Mouse (Mus musculus): Measurements from ENCODE around the gene Ccdc84. TPM values are rescaled to one million over a fixed set of nuclear protein-coding genes. Genes with fewer than 3 reads are reported as not detected.
"Not testable (repeated sequence)": the region's sequence is repeated elsewhere in the genome, so short reads cannot be mapped to it uniquely, and the experiment has no call there.

The Ccdc84 gene
- polyA plus RNA-seq, 1 experiment from 2014 or later: 29.2 TPM

DNA sequence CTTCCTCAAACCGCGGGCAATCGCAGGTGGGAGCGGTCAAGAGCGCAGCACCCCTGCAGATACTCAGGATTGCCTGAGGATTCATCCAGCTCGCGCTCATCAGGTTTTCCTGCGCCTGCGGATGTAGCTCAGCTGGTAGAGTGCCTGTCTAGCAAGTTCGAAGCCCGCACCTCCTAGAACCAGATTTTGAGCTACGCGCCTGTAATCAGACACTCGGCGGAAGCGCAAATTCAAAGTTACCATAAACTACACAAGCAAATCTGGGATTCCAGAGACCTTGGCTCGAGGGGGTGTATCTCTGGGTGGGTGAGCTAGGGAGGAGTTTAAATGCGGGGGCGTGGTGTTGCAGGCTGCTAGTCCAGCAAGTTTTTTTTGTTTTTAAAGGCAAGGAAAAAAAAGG lies 22.6 kb upstream of the Ccdc84 start, which contains the start of gene Foxr1:
Gene Foxr1 (minus strand): TSS at position 176 of the 400 bp plus-strand sequence.
- no peaks in the 10 kb centered on the region for H3K36me3 ChIP-seq (ENCODE audit: insufficient read depth, low read length)
- no peak for TF ChIP-seq CTCF (IDR thresholded peaks at IDR 0.05; ENCODE audit: low read depth)
- no peak within 1 kb of the TSS for H3K9ac ChIP-seq (ENCODE audit: low read depth, low read length)
- H3K4me2 ChIP-seq (ENCODE audit: low read length): no peak within 1 kb of the TSS
- DNase-seq (ENCODE audit: low spot score): no peak
- H3K4me3 ChIP-seq (replicated peaks; ENCODE audit: low read depth, low read length): no peak within 1 kb of the TSS
- ATAC-seq (replicated peaks; ENCODE audit: low FRiP score, low read depth): no peak
- H3K27ac ChIP-seq: no peak within 1 kb of the TSS
- H3K27me3 ChIP-seq (ENCODE audit: insufficient read depth, low read length): no peaks in the 10 kb centered on the region
- no peaks in the 10 kb centered on the region for H3K4me1 ChIP-seq (replicated peaks; ENCODE audit: insufficient read depth, low read length)
- H3K9me3 ChIP-seq (replicated peaks; ENCODE audit: low read length): no peaks in the 10 kb centered on the region
- WGBS: 78% methylated on average over 19 of the region's 19 CpGs

DNA sequence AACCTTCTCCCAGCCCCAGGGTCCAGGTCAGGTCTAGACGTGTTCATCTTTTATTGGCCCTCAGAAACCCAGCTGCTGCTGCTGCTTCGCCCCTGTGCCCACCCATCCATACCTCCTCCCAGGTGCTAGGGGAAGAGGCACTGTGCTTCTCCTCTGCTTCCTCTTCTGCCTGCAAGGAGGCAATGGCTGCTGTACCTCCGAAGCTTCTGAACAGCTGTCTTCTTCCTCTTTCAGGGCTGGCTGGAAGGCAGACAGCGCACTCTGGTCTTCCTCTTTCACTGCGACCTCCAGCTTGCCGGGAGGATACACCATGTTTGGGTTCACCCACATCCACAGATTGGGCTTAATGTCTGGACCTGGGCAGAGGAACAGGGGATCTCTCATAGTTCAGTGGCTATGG lies 17.4 kb upstream of the Ccdc84 start:
- no peaks in the 10 kb centered on the region for H3K27me3 ChIP-seq (ENCODE audit: insufficient read depth, low read length)
- 75% methylated on average over 6 of the region's 6 CpGs for WGBS
- H3K4me2 ChIP-seq (ENCODE audit: low read length): no peak overlapping the region
- no peaks in the 10 kb centered on the region for H3K4me1 ChIP-seq (replicated peaks; ENCODE audit: insufficient read depth, low read length)
- DNase-seq (ENCODE audit: low spot score) (no peak), ATAC-seq (replicated peaks; ENCODE audit: low FRiP score, low read depth) (no peak)
- no peak for TF ChIP-seq CTCF (IDR thresholded peaks at IDR 0.05; ENCODE audit: low read depth)
- no peaks in the 10 kb centered on the region for H3K9me3 ChIP-seq (replicated peaks; ENCODE audit: low read length)
- H3K27ac ChIP-seq: no peak overlapping the region
- no peak overlapping the region for H3K4me3 ChIP-seq (replicated peaks; ENCODE audit: low read depth, low read length)
- H3K9ac ChIP-seq (ENCODE audit: low read depth, low read length): no peak overlapping the region
- H3K36me3 ChIP-seq (ENCODE audit: insufficient read depth, low read length): no peaks in the 10 kb centered on the region

DNA sequence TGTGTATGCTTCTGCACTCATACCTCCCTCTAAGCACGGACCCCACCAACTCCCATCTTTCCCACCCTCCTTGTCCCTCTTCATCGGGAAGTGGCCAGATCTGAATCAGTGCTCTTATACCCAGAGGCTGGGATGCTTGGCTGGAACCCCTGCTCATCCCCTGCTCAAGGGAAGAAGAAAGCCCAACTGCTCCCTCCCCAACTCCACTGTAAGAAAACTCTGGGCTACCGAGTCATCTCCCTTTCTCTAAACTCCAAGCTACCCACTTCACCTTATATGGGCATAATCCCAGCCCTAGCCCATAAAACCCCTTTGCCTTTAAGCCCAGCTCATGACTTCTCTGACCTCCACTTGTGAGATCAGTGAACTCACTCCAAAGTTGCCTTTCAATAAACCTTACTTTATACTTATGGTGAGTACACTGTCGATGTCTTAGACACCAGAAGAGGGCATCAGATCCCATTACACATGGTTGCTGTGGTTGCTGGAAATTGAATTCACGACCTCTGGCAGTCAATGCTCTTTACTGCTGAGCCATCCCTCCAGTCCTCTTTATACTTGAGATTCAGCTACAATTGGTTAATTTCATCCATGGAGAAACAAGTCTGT lies 14.3 kb upstream of the Ccdc84 start:
- DNase-seq (ENCODE audit: low spot score): no peak
- Histone ChIP-seq H3K27me3 (ENCODE audit: insufficient read depth, low read length) (no peaks in the 10 kb centered on the region), H3K4me1 (replicated peaks; ENCODE audit: insufficient read depth, low read length) (no peaks in the 10 kb centered on the region), H3K9me3 (replicated peaks; ENCODE audit: low read length) (no peaks in the 10 kb centered on the region), H3K4me2 (ENCODE audit: low read length) (no peak overlapping the region), H3K9ac (ENCODE audit: low read depth, low read length) (no peak overlapping the region), H3K4me3 (replicated peaks; ENCODE audit: low read depth, low read length) (no peak overlapping the region), H3K36me3 (ENCODE audit: insufficient read depth, low read length) (no peaks in the 10 kb centered on the region), H3K27ac (no peak overlapping the region)
- TF ChIP-seq CTCF (IDR thresholded peaks at IDR 0.05; ENCODE audit: low read depth): peak; percentile 21; the same call in 1 of the 2 replicates
- ATAC-seq (replicated peaks; ENCODE audit: low FRiP score, low read depth): no peak
- WGBS: 38% methylated on average over 5 of the region's 5 CpGs

DNA sequence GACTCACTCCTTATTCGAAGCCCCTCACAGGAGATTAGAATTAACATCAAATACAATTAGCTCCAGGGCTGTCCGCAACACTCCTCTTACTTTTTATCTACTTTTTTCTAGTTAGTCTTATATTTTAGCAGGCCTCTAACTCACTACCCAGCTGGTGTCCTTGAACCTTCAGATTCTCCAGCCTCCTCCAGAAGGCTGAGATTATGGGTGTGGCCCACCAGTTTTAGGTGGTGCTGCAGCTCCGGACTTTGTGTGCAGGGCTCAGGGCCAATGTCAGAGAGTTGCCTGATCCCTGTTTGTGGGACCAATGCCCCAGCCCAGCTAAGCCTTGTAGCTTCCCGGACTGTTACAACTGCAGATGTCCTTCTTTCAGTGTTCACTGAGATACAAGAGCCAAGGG lies 5.2 kb upstream of the Ccdc84 start:
- DNase-seq (ENCODE audit: low spot score) (no peak), ATAC-seq (replicated peaks; ENCODE audit: low FRiP score, low read depth) (no peak)
- WGBS: 89% methylated on average over 4 of the region's 4 CpGs
- Histone ChIP-seq H3K4me1 (replicated peaks; ENCODE audit: insufficient read depth, low read length) (no peaks in the 10 kb centered on the region), H3K36me3 (ENCODE audit: insufficient read depth, low read length) (no peaks in the 10 kb centered on the region), H3K9me3 (replicated peaks; ENCODE audit: low read length) (no peaks in the 10 kb centered on the region), H3K9ac (ENCODE audit: low read depth, low read length) (no peak overlapping the region), H3K4me3 (replicated peaks; ENCODE audit: low read depth, low read length) (no peak overlapping the region), H3K27ac (no peak overlapping the region), H3K4me2 (ENCODE audit: low read length) (no peak overlapping the region), H3K27me3 (ENCODE audit: insufficient read depth, low read length) (no peaks in the 10 kb centered on the region)
- no peak for TF ChIP-seq CTCF (IDR thresholded peaks at IDR 0.05; ENCODE audit: low read depth)

DNA sequence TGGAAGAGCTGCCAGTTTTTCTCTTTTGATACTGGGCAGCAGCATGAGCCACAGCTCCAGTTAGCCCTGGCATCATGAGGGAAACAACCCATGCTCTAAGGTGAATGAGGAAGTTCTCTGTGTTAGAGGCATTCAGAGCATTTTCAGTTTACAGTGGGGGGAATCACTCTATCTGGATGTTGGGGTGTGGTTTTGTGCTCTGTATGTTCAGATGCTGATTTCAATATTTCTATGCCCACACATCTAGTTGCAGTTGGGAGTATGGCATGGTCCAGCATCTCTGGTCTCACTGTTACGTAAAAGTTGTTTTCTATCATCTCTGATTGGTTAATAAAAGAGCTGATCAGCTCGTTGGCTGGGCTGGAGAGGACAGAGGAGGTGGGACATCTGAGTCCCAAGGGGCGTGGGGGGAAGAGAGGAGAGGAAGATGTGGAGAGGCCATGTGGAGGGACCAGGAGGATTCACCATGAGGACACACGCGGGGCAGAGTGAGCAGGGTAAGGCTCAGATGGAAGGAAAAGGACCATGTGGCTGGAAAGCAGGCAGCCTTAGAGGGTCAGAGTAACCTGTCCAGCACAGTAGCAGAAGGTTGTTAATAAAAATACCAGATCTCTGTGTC lies 2.0 kb upstream of the Ccdc84 start:
- DNase-seq (ENCODE audit: low spot score) (no peak), ATAC-seq (replicated peaks; ENCODE audit: low FRiP score, low read depth) (no peak)
- H3K9me3 ChIP-seq (replicated peaks; ENCODE audit: low read length): no peaks in the 10 kb centered on the region
- H3K4me2 ChIP-seq (ENCODE audit: low read length): no peak overlapping the region
- H3K9ac ChIP-seq (ENCODE audit: low read depth, low read length): no peak overlapping the region
- no peak for TF ChIP-seq CTCF (IDR thresholded peaks at IDR 0.05; ENCODE audit: low read depth)
- no peak overlapping the region for H3K27ac ChIP-seq
- no peaks in the 10 kb centered on the region for H3K36me3 ChIP-seq (ENCODE audit: insufficient read depth, low read length)
- H3K4me3 ChIP-seq (replicated peaks; ENCODE audit: low read depth, low read length): no peak overlapping the region
- WGBS: 69% methylated on average over 5 of the region's 5 CpGs
- 0 out of 2 replicates have a peak, but pooled peaks cover 3% of the 10 kb centered on the region for H3K4me1 ChIP-seq (replicated peaks; ENCODE audit: insufficient read depth, low read length)
- no peaks in the 10 kb centered on the region for H3K27me3 ChIP-seq (ENCODE audit: insufficient read depth, low read length)

DNA sequence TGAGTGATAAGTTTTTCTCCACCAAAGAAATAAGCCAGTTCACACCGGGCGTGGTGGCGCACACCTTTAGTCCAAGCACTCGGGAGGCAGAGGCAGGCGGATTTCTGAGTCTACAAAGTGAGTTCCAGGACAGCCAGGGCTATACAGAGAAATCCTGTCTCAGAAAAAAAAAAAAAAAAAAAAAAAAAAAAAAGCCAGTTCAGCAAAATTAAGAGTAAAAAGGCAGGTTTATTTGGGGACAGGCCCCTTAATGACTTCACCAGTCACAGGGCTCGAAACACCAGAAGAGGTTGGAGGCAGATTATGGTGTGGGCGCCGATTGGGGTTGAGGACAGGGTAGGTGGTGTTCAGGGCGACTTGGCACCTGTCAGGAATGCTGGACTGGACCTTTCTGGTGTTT lies 1.4 kb upstream of the Ccdc84 start:
- H3K27me3 ChIP-seq (ENCODE audit: insufficient read depth, low read length); H3K9ac ChIP-seq (ENCODE audit: low read depth, low read length); H3K27ac ChIP-seq; H3K4me2 ChIP-seq (ENCODE audit: low read length); H3K4me1 ChIP-seq (replicated peaks; ENCODE audit: insufficient read depth, low read length); H3K4me3 ChIP-seq (replicated peaks; ENCODE audit: low read depth, low read length); DNase-seq (ENCODE audit: low spot score); H3K9me3 ChIP-seq (replicated peaks; ENCODE audit: low read length); H3K36me3 ChIP-seq (ENCODE audit: insufficient read depth, low read length); ATAC-seq (replicated peaks; ENCODE audit: low FRiP score, low read depth): not testable (repeated sequence)
- 90% methylated on average over 9 of the region's 9 CpGs for WGBS

Measured in kidney, postnatal 0 days (tissue).